Mouse (Mus musculus) limb, embryonic 15.5 days (tissue): ENCODE measurements around the gene Utrn. TPM values are rescaled to one million over a fixed set of nuclear protein-coding genes. Genes with fewer than 3 reads are reported as not detected.

Experiments used
- ATAC-seq: fragments of 200-750 bp; cut with Nextera tagmentation; 2 replicates; pipeline ENCODE4 v1.8.0; 2017; ENCODE audit warnings: low read depth, moderate TSS enrichment; ENCODE audit not compliant: insufficient number of reproducible peaks, low FRiP score, low TSS enrichment
- H3K27ac ChIP-seq: fragments of 300-500 bp; sonication (generic); 2 replicates; pipeline ENCODE4 v1.5.1; 2015; ENCODE audit warnings: moderate library complexity, mild to moderate bottlenecking, inconsistent platforms
- H3K27me3 ChIP-seq: fragments of 300-500 bp; sonication (generic); 2 replicates; pipeline ENCODE4 v1.6.1; 2015; ENCODE audit warnings: inconsistent platforms
- H3K36me3 ChIP-seq: fragments of 300-500 bp; sonication (generic); 2 replicates; pipeline ENCODE4 v1.6.1; 2015; ENCODE audit warnings: inconsistent platforms
- H3K4me1 ChIP-seq: fragments of 300-500 bp; sonication (generic); 2 replicates; pipeline ENCODE4 v1.6.1; 2015; ENCODE audit warnings: inconsistent platforms
- H3K4me2 ChIP-seq: fragments of 300-500 bp; sonication (generic); 2 replicates; pipeline ENCODE4 v1.6.1; 2015; ENCODE audit warnings: mild to moderate bottlenecking, inconsistent platforms
- H3K4me3 ChIP-seq: fragments of 300-500 bp; sonication (generic); 2 replicates; pipeline ENCODE4 v1.5.1; 2015; ENCODE audit warnings: mild to moderate bottlenecking, inconsistent platforms
- H3K9ac ChIP-seq: fragments of 300-500 bp; sonication (generic); 2 replicates; pipeline ENCODE4 v1.6.1; 2015; ENCODE audit warnings: inconsistent platforms
- H3K9me3 ChIP-seq: fragments of 300-500 bp; sonication (generic); 2 replicates; pipeline ENCODE4 v1.6.1; 2016; ENCODE audit warnings: inconsistent platforms
- WGBS: fragments of 180-500 bp; shearing (Covaris S2); methylation state at CpG from one replicate; pipeline ENCODE4 v1.1.7; 2015; 5-methylcytosine and 5-hydroxymethylcytosine counted together
- polyA plus RNA-seq: library from polyadenylated mRNA; unstranded; fragments of >200 nt; fragmentation: Nextera tagmentation; extraction: Ambion mirVana; gene quantifications from 2 replicates; pipeline ENCODE4 v1.2.1, GENCODE M21; 2015

Gene Utrn
- polyA plus RNA-seq, 1 experiment from 2014 or later: 99.6 TPM

- Histone ChIP-seq H3K27ac (no peak overlapping the region), H3K36me3 (no peaks in the 10 kb centered on the region), H3K4me1 (peaks cover 13% of the 10 kb centered on the region), H3K4me3 (no peak overlapping the region), H3K4me2 (no peak overlapping the region), H3K9me3 (no peaks in the 10 kb centered on the region), H3K27me3 (no peaks in the 10 kb centered on the region), H3K9ac (no peak overlapping the region)
- WGBS: 58% methylated on average over 7 of the region's 7 CpGs
- no peak for ATAC-seq
Measured at GRCm38 (mm10) chr10:12853196-12853620, 16.0 kb downstream of the Utrn start.

GRCm38 (mm10) chr10:12852416-12853195, 16.6 kb downstream of the Utrn start:
- no peak overlapping the region for H3K27ac ChIP-seq
- no peak overlapping the region for H3K4me3 ChIP-seq
- ATAC-seq: no peak
- no peak overlapping the region for H3K4me2 ChIP-seq
- no peaks in the 10 kb centered on the region for H3K9me3 ChIP-seq
- H3K9ac ChIP-seq: no peak overlapping the region
- no peaks in the 10 kb centered on the region for H3K36me3 ChIP-seq
- peaks cover 13% of the 10 kb centered on the region for H3K4me1 ChIP-seq
- no peaks in the 10 kb centered on the region for H3K27me3 ChIP-seq
- WGBS: 82% methylated on average over 15 of the region's 15 CpGs

GRCm38 (mm10) chr10:12850781-12851471, 18.2 kb downstream of the Utrn start:
- 81% methylated on average over 7 of the region's 7 CpGs for WGBS
- Histone ChIP-seq H3K4me2 (no peak overlapping the region), H3K9ac (no peak overlapping the region), H3K4me3 (no peak overlapping the region), H3K36me3 (peaks cover 6% of the 10 kb centered on the region; the same call in 1 of the 2 replicates), H3K9me3 (no peaks in the 10 kb centered on the region), H3K27me3 (no peaks in the 10 kb centered on the region), H3K27ac (no peak overlapping the region), H3K4me1 (peaks cover 13% of the 10 kb centered on the region)
- no peak for ATAC-seq

GRCm38 (mm10) chr10:12848322-12849108, 20.6 kb downstream of the Utrn start:
- Histone ChIP-seq H3K4me1 (peaks cover 10% of the 10 kb centered on the region), H3K36me3 (peaks cover 7% of the 10 kb centered on the region; the same call in 1 of the 2 replicates), H3K9ac (no peak overlapping the region), H3K27me3 (no peaks in the 10 kb centered on the region), H3K27ac (peak overlapping the region; percentile 35; the same call in 1 of the 2 replicates), H3K9me3 (no peaks in the 10 kb centered on the region), H3K4me2 (no peak overlapping the region), H3K4me3 (no peak overlapping the region)
- ATAC-seq: no peak
- 37% methylated on average over 10 of the region's 10 CpGs for WGBS

- WGBS: 78% methylated on average over 4 of the region's 4 CpGs
- Histone ChIP-seq H3K36me3 (peaks cover 7% of the 10 kb centered on the region; the same call in 1 of the 2 replicates), H3K9me3 (no peaks in the 10 kb centered on the region), H3K4me3 (no peak overlapping the region), H3K9ac (no peak overlapping the region), H3K4me1 (peaks cover 3% of the 10 kb centered on the region; the same call in 1 of the 2 replicates), H3K27ac (no peak overlapping the region), H3K27me3 (no peaks in the 10 kb centered on the region), H3K4me2 (no peak overlapping the region)
- ATAC-seq: no peak
Measured at GRCm38 (mm10) chr10:12842543-12842942, 26.6 kb downstream of the Utrn start.

GRCm38 (mm10) chr10:12841497-12841896, 27.7 kb downstream of the Utrn start:
- H3K4me2 ChIP-seq: no peak overlapping the region
- peaks cover 3% of the 10 kb centered on the region; the same call in 1 of the 2 replicates for H3K4me1 ChIP-seq
- H3K27ac ChIP-seq: no peak overlapping the region
- H3K4me3 ChIP-seq: no peak overlapping the region
- ATAC-seq: no peak
- H3K9ac ChIP-seq: no peak overlapping the region
- 68% methylated on average over 5 of the region's 5 CpGs for WGBS
- no peaks in the 10 kb centered on the region for H3K27me3 ChIP-seq
- no peaks in the 10 kb centered on the region for H3K9me3 ChIP-seq
- H3K36me3 ChIP-seq: peaks cover 7% of the 10 kb centered on the region; the same call in 1 of the 2 replicates

GRCm38 (mm10) chr10:12837636-12838035, 31.5 kb downstream of the Utrn start:
- Histone ChIP-seq H3K27me3 (no peaks in the 10 kb centered on the region), H3K4me2 (no peak overlapping the region), H3K36me3 (no peaks in the 10 kb centered on the region), H3K4me1 (peaks cover 3% of the 10 kb centered on the region; the same call in 1 of the 2 replicates), H3K9ac (no peak overlapping the region), H3K4me3 (no peak overlapping the region), H3K27ac (no peak overlapping the region), H3K9me3 (no peaks in the 10 kb centered on the region)
- ATAC-seq: no peak
- WGBS: 65% methylated on average over 1 of the region's 1 CpGs

GRCm38 (mm10) chr10:12836048-12836816, 32.9 kb downstream of the Utrn start:
- H3K4me2 ChIP-seq: no peak overlapping the region
- peaks cover 3% of the 10 kb centered on the region; the same call in 1 of the 2 replicates for H3K4me1 ChIP-seq
- no peak for ATAC-seq
- no peak overlapping the region for H3K4me3 ChIP-seq
- no peaks in the 10 kb centered on the region for H3K9me3 ChIP-seq
- no peak overlapping the region for H3K9ac ChIP-seq
- no peak overlapping the region for H3K27ac ChIP-seq
- H3K36me3 ChIP-seq: no peaks in the 10 kb centered on the region
- 86% methylated on average over 14 of the region's 14 CpGs for WGBS
- no peaks in the 10 kb centered on the region for H3K27me3 ChIP-seq

- H3K4me1 ChIP-seq: peaks cover 3% of the 10 kb centered on the region; the same call in 1 of the 2 replicates
- no peak overlapping the region for H3K4me2 ChIP-seq
- H3K9me3 ChIP-seq: no peaks in the 10 kb centered on the region
- no peak for ATAC-seq
- 68% methylated on average over 1 of the region's 1 CpGs for WGBS
- no peak overlapping the region for H3K27ac ChIP-seq
- H3K4me3 ChIP-seq: no peak overlapping the region
- no peaks in the 10 kb centered on the region for H3K27me3 ChIP-seq
- H3K36me3 ChIP-seq: no peaks in the 10 kb centered on the region
- no peak overlapping the region for H3K9ac ChIP-seq
Measured at GRCm38 (mm10) chr10:12834215-12834614, 35.0 kb downstream of the Utrn start.

GRCm38 (mm10) chr10:12832163-12832562, 37.0 kb downstream of the Utrn start:
- H3K36me3 ChIP-seq: no peaks in the 10 kb centered on the region
- no peak overlapping the region for H3K27ac ChIP-seq
- ATAC-seq: no peak
- no peaks in the 10 kb centered on the region for H3K9me3 ChIP-seq
- H3K9ac ChIP-seq: no peak overlapping the region
- peaks cover 11% of the 10 kb centered on the region; the same call in 1 of the 2 replicates for H3K4me1 ChIP-seq
- 80% methylated on average over 8 of the region's 8 CpGs for WGBS
- no peak overlapping the region for H3K4me2 ChIP-seq
- H3K27me3 ChIP-seq: no peaks in the 10 kb centered on the region
- H3K4me3 ChIP-seq: no peak overlapping the region

GRCm38 (mm10) chr10:12827778-12828177, 41.4 kb downstream of the Utrn start:
- Histone ChIP-seq H3K9ac (no peak overlapping the region), H3K4me2 (no peak overlapping the region), H3K4me1 (peaks cover 23% of the 10 kb centered on the region), H3K4me3 (no peak overlapping the region), H3K9me3 (no peaks in the 10 kb centered on the region), H3K27ac (peak overlapping the region; percentile 68; the same call in 1 of the 2 replicates), H3K36me3 (no peaks in the 10 kb centered on the region), H3K27me3 (no peaks in the 10 kb centered on the region)
- 39% methylated on average over 4 of the region's 4 CpGs for WGBS
- no peak for ATAC-seq
